Mouse (Mus musculus) adrenal gland, postnatal 14 days (tissue): ENCODE results near the gene Tmprss15. TPM values are rescaled to one million over a fixed set of nuclear protein-coding genes. Genes with fewer than 3 reads are reported as not detected.
A peak's percentile ranks its signal among the peaks of the same experiment; 100 is the strongest.

Experiments
- DNase-seq: peaks from one replicate; pipeline ENCODE4 v3.0.0; 2021; ENCODE audit warnings: mixed read lengths
- long read RNA-seq, 2 experiments: library from polyadenylated mRNA; stranded (forward); transcript quantifications; one replicate each; pipeline ENCODE4 v2.0.0; 2021
- total RNA-seq: library from RNA; stranded (reverse); gene quantifications from 2 replicates; pipeline ENCODE4 v1.2.3, GENCODE M21; 2021

Tmprss15 gene
- not detected in 2 replicates for total RNA-seq
- long read RNA-seq, experiment 1: 0 reads
- long read RNA-seq, experiment 2: 0 reads

- DNase-seq: no peak
These were observed at the start of gene Tmprss15 for GRCm38 (mm10) chr16:79090997-79091396. TSS of gene Tmprss15 (minus strand) at chr16:79091097.

GRCm38 (mm10) chr16:79114879-79115278 lies 24.0 kb upstream of the Tmprss15 start:
- DNase-seq: no peak

GRCm38 (mm10) chr16:79109516-79109915 lies 18.6 kb upstream of the Tmprss15 start:
- DNase-seq: no peak

GRCm38 (mm10) chr16:79108969-79109368 lies 18.1 kb upstream of the Tmprss15 start:
- no peak for DNase-seq

GRCm38 (mm10) chr16:79100325-79100724 lies 9.4 kb upstream of the Tmprss15 start:
- DNase-seq: no peak

GRCm38 (mm10) chr16:79098321-79098720 lies 7.4 kb upstream of the Tmprss15 start:
- no peak for DNase-seq

GRCm38 (mm10) chr16:79086550-79086949 lies 4.3 kb downstream of the Tmprss15 start:
- no peak for DNase-seq

GRCm38 (mm10) chr16:79063848-79064247 lies 27.0 kb downstream of the Tmprss15 start:
- DNase-seq: no peak

GRCm38 (mm10) chr16:79058775-79059558 lies 31.9 kb downstream of the Tmprss15 start:
- peak; percentile 22 for DNase-seq

GRCm38 (mm10) chr16:79032593-79032992 lies 58.3 kb downstream of the Tmprss15 start:
- DNase-seq: no peak

- DNase-seq: no peak
These were observed 88.1 kb downstream of the Tmprss15 start for GRCm38 (mm10) chr16:79002812-79003211.

- no peak for DNase-seq
These were observed 89.2 kb downstream of the Tmprss15 start for GRCm38 (mm10) chr16:79001679-79002078.

- DNase-seq: no peak
These were observed 114.5 kb downstream of the Tmprss15 start for GRCm38 (mm10) chr16:78976384-78976783.

GRCm38 (mm10) chr16:78974099-78974498 lies 116.8 kb downstream of the Tmprss15 start:
- DNase-seq: no peak

GRCm38 (mm10) chr16:78969091-78969731 lies 121.7 kb downstream of the Tmprss15 start:
- peak; percentile 12 for DNase-seq

GRCm38 (mm10) chr16:78957434-78957833 lies 133.5 kb downstream of the Tmprss15 start:
- DNase-seq: no peak

- DNase-seq: no peak
These were observed 140.5 kb downstream of the Tmprss15 start for GRCm38 (mm10) chr16:78950359-78950758.

GRCm38 (mm10) chr16:78937755-78938154 lies 153.1 kb downstream of the Tmprss15 start:
- DNase-seq: no peak

GRCm38 (mm10) chr16:78934298-78934697 lies 156.6 kb downstream of the Tmprss15 start:
- no peak for DNase-seq

GRCm38 (mm10) chr16:78931287-78932025 lies 159.4 kb downstream of the Tmprss15 start:
- DNase-seq: no peak

GRCm38 (mm10) chr16:78930382-78931286 lies 160.3 kb downstream of the Tmprss15 start, which contains the start of gene Chodl:
TSS of gene Chodl (plus strand) at chr16:78930948.
- DNase-seq: peak; percentile 19

- no peak for DNase-seq
These were observed 168.3 kb downstream of the Tmprss15 start for GRCm38 (mm10) chr16:78922644-78923043.
